ENCODE assay signal across 22 mouse cellular contexts in genomic region chr5:73512241-73512640, GRCm38 (mm10).
"Had no signal": no experiment of that assay in that cellular context is flagged by ENCODE, and none has a peak within 500 bp of the region (broad histone marks: within the 10 kb centered on the region; RNA-seq: fewer than 3 reads in every experiment).

No protein-coding gene starts in this region.

- H3K27ac ChIP-seq: left cerebral cortex, adult 2 months; limb, embryonic 12.5 days; limb, embryonic 15.5 days; liver, embryonic 14.5 days; macrophage; midbrain, embryonic 13.5 days; neural tube, embryonic 13.5 days; stomach, embryonic 15.5 days had no signal

- H3K4me3 ChIP-seq: left cerebral cortex, adult 2 months; limb, embryonic 12.5 days; limb, embryonic 15.5 days; midbrain, embryonic 13.5 days; myocyte; neural tube, embryonic 13.5 days; stomach, embryonic 15.5 days had no signal

- H3K4me2 ChIP-seq: limb, embryonic 12.5 days; limb, embryonic 15.5 days; liver, embryonic 11.5 days; lung, embryonic 14.5 days; midbrain, embryonic 13.5 days; neural tube, embryonic 13.5 days; stomach, embryonic 15.5 days had no signal

- H3K4me1 ChIP-seq: stomach, embryonic 15.5 days had no signal

- ATAC-seq: intestine, postnatal 0 days; liver, postnatal 0 days; lung, postnatal 0 days; midbrain, embryonic 13.5 days; midbrain, embryonic 16.5 days had no signal

- H3K9me3 ChIP-seq: limb, embryonic 12.5 days; limb, embryonic 15.5 days; midbrain, embryonic 13.5 days; neural tube, embryonic 13.5 days; stomach, embryonic 15.5 days had no signal

- DNase-seq: layer of hippocampus, postnatal 36 days; left cerebral cortex, postnatal 4 days; liver, postnatal 0 days; lung, embryonic 14.5 days; retina, postnatal 1 day; right cerebral cortex, postnatal 25 days; spleen, adult 18-20 months; thymus, adult 18-20 months; thymus, postnatal 36 days had no signal

- H3K27me3 ChIP-seq: limb, embryonic 12.5 days; limb, embryonic 15.5 days; midbrain, embryonic 13.5 days; neural tube, embryonic 13.5 days; stomach, embryonic 15.5 days had no signal

- H3K9ac ChIP-seq: limb, embryonic 12.5 days; limb, embryonic 15.5 days; liver, embryonic 14.5 days; liver, postnatal 0 days; lung, embryonic 14.5 days; midbrain, embryonic 13.5 days; neural tube, embryonic 13.5 days; stomach, embryonic 15.5 days had no signal
